Mouse (Mus musculus): ENCODE measurements around the gene Nkx6-1. TPM values are rescaled to one million over a fixed set of nuclear protein-coding genes. Genes with fewer than 3 reads are reported as not detected.

The Nkx6-1 gene
- polyA plus RNA-seq, 1 experiment: not detected

GRCm38 (mm10) chr5:101658188-101658983, 6.4 kb downstream of the Nkx6-1 start:
- H3K4me2 ChIP-seq (ENCODE audit: low read depth): no peak overlapping the region
- H3K36me3 ChIP-seq (ENCODE audit: control insufficient read depth, insufficient read depth): no peaks in the 10 kb centered on the region

GRCm38 (mm10) chr5:101657698-101658097, 7.1 kb downstream of the Nkx6-1 start:
- H3ac ChIP-seq (ENCODE audit: control insufficient read depth, insufficient read length): no peak overlapping the region
- no peaks in the 10 kb centered on the region for H3K36me3 ChIP-seq (ENCODE audit: control insufficient read depth, insufficient read depth)
- no peaks in the 10 kb centered on the region for H3K79me2 ChIP-seq (ENCODE audit: control insufficient read depth, insufficient read depth)
- peaks cover 25% of the 10 kb centered on the region for H3K27me3 ChIP-seq (ENCODE audit: control insufficient read depth, insufficient read depth, insufficient read length)
- no peak overlapping the region for H3K4me3 ChIP-seq
- TF ChIP-seq POLR2AphosphoS2 (IDR thresholded peaks at IDR 0.05; ENCODE audit: insufficient read length, low read depth) (no peak), MYOD1 (IDR thresholded peaks at IDR 0.05; ENCODE audit: control insufficient read depth in 1 of 3, insufficient read length in 2 of 3, low read depth in 2 of 3) (no peak), REST (IDR thresholded peaks at IDR 0.05; ENCODE audit: insufficient read depth, insufficient read length) (no peak), TCF3 (IDR thresholded peaks at IDR 0.05; ENCODE audit: insufficient read length, low read depth) (no peak), SRF (IDR thresholded peaks at IDR 0.05; ENCODE audit: control insufficient read depth, insufficient read length, low read depth) (no peak), USF1 (IDR thresholded peaks at IDR 0.05; ENCODE audit: low read depth) (no peak), MAX (IDR thresholded peaks at IDR 0.05; ENCODE audit: low read depth) (no peak), TCF12 (IDR thresholded peaks at IDR 0.05; ENCODE audit: insufficient read depth, poor library complexity, severe bottlenecking) (no peak), CEBPB (IDR thresholded peaks at IDR 0.05; ENCODE audit: insufficient read depth, poor library complexity, severe bottlenecking) (no peak)
- no peak overlapping the region for H3K4me2 ChIP-seq (ENCODE audit: low read depth)

More at GRCm38 (mm10) chr5:101658188-101658983, 6.4 kb downstream of the Nkx6-1 start:
- TF ChIP-seq POLR2AphosphoS2 (IDR thresholded peaks at IDR 0.05; ENCODE audit: insufficient read length, low read depth): no peak
- TF ChIP-seq MYOG (IDR thresholded peaks at IDR 0.05; ENCODE audit: control insufficient read depth in 1 of 3, insufficient read depth in 1 of 3, insufficient read length in 2 of 3, low read depth in 2 of 3): no peak
- no peak for TF ChIP-seq USF1 (IDR thresholded peaks at IDR 0.05; ENCODE audit: low read depth)
- no peak for TF ChIP-seq TCF12 (IDR thresholded peaks at IDR 0.05; ENCODE audit: insufficient read depth, poor library complexity, severe bottlenecking)
- no peak overlapping the region for H3ac ChIP-seq (ENCODE audit: control insufficient read depth, insufficient read length)
- no peaks in the 10 kb centered on the region for H3K79me2 ChIP-seq (ENCODE audit: control insufficient read depth, insufficient read depth)
- H3K4me3 ChIP-seq: no peak overlapping the region
- H3K27me3 ChIP-seq (ENCODE audit: control insufficient read depth, insufficient read depth, insufficient read length): peaks cover 32% of the 10 kb centered on the region

DNA sequence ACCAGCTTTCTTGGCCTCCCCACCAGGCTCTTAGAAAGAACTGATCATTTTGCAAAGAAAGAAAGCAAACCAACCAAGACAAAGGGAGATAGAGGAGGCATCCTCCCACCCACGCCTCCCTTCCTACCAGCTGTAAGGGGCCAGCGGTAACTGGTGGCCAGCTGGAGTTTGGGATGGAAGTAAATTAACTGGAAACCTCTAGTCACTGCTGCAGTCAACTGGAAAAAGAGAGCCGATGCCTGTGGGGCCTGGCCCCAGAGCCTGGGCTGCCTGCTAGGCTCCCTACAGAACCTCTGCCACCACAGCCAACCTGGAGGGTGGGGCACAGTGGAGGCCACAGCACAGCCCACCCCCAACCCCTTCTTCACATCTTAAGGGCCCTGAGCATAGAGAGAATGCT, 8.7 kb downstream of the Nkx6-1 start:
- no peak for TF ChIP-seq TCF3 (IDR thresholded peaks at IDR 0.05; ENCODE audit: insufficient read length, low read depth)
- no peak for TF ChIP-seq MAX (IDR thresholded peaks at IDR 0.05; ENCODE audit: low read depth)
- no peak for TF ChIP-seq TCF12 (IDR thresholded peaks at IDR 0.05; ENCODE audit: insufficient read depth, poor library complexity, severe bottlenecking)
- no peak for TF ChIP-seq E2F4 (IDR thresholded peaks at IDR 0.05; ENCODE audit: insufficient read depth)
- TF ChIP-seq POLR2AphosphoS2 (IDR thresholded peaks at IDR 0.05; ENCODE audit: insufficient read length, low read depth): no peak
- no peak for TF ChIP-seq MYOG (IDR thresholded peaks at IDR 0.05; ENCODE audit: control insufficient read depth in 1 of 3, insufficient read depth in 1 of 3, insufficient read length in 2 of 3, low read depth in 2 of 3)
- TF ChIP-seq REST (IDR thresholded peaks at IDR 0.05; ENCODE audit: insufficient read depth, insufficient read length): no peak
- no peak overlapping the region for H3K4me3 ChIP-seq

GRCm38 (mm10) chr5:101655418-101655817, 9.4 kb downstream of the Nkx6-1 start:
- Histone ChIP-seq H3K4me2 (ENCODE audit: low read depth) (no peak overlapping the region), H3K36me3 (ENCODE audit: control insufficient read depth, insufficient read depth) (no peaks in the 10 kb centered on the region), H3K79me2 (ENCODE audit: control insufficient read depth, insufficient read depth) (no peaks in the 10 kb centered on the region), H3K4me3 (no peak overlapping the region), H3ac (ENCODE audit: control insufficient read depth, insufficient read length) (no peak overlapping the region), H3K27me3 (ENCODE audit: control insufficient read depth, insufficient read depth, insufficient read length) (peaks cover 13% of the 10 kb centered on the region)
- no peak for TF ChIP-seq TCF12 (IDR thresholded peaks at IDR 0.05; ENCODE audit: insufficient read depth, poor library complexity, severe bottlenecking)
- TF ChIP-seq REST (IDR thresholded peaks at IDR 0.05; ENCODE audit: insufficient read depth, insufficient read length): no peak
- no peak for TF ChIP-seq CEBPB (IDR thresholded peaks at IDR 0.05; ENCODE audit: insufficient read depth, poor library complexity, severe bottlenecking)
- no peak for TF ChIP-seq MAX (IDR thresholded peaks at IDR 0.05; ENCODE audit: low read depth)
- no peak for TF ChIP-seq POLR2A (IDR thresholded peaks at IDR 0.05; ENCODE audit: insufficient read length, low read depth)
- TF ChIP-seq USF1 (IDR thresholded peaks at IDR 0.05; ENCODE audit: low read depth): no peak
- TF ChIP-seq TCF3 (IDR thresholded peaks at IDR 0.05; ENCODE audit: insufficient read length, low read depth): no peak
- no peak for TF ChIP-seq MYOD1 (IDR thresholded peaks at IDR 0.05; ENCODE audit: control insufficient read depth in 1 of 3, insufficient read length in 2 of 3, low read depth in 2 of 3)

More for the DNA sequence above, 8.7 kb downstream of the Nkx6-1 start:
- no peaks in the 10 kb centered on the region for H3K36me3 ChIP-seq (ENCODE audit: control insufficient read depth, insufficient read depth)
- H3K4me2 ChIP-seq (ENCODE audit: low read depth): no peak overlapping the region
- no peaks in the 10 kb centered on the region for H3K79me2 ChIP-seq (ENCODE audit: control insufficient read depth, insufficient read depth)
- H3ac ChIP-seq (ENCODE audit: control insufficient read depth, insufficient read length): no peak overlapping the region
- H3K27me3 ChIP-seq (ENCODE audit: control insufficient read depth, insufficient read depth, insufficient read length): peaks cover 13% of the 10 kb centered on the region
